Mouse (Mus musculus) cortical plate, adult 2 months (tissue): ENCODE data around the gene Ddx27.

Experiments used
- CTCF ChIP-seq: fragments of 200-500 bp; IDR thresholded peaks from 2 replicates; pipeline ENCODE4 v1.5.1; 2011; ENCODE audit warnings: mild to moderate bottlenecking, control low read depth, low read length; ENCODE audit not compliant: insufficient read depth; ENCODE audit errors: extremely low read depth
- POLR2A ChIP-seq: fragments of 200-500 bp; IDR thresholded peaks from 2 replicates; pipeline ENCODE4 v1.6.1; 2011; ENCODE audit warnings: mild to moderate bottlenecking, low read length, control low read depth; ENCODE audit not compliant: insufficient read depth; ENCODE audit errors: extremely low read depth

DNA sequence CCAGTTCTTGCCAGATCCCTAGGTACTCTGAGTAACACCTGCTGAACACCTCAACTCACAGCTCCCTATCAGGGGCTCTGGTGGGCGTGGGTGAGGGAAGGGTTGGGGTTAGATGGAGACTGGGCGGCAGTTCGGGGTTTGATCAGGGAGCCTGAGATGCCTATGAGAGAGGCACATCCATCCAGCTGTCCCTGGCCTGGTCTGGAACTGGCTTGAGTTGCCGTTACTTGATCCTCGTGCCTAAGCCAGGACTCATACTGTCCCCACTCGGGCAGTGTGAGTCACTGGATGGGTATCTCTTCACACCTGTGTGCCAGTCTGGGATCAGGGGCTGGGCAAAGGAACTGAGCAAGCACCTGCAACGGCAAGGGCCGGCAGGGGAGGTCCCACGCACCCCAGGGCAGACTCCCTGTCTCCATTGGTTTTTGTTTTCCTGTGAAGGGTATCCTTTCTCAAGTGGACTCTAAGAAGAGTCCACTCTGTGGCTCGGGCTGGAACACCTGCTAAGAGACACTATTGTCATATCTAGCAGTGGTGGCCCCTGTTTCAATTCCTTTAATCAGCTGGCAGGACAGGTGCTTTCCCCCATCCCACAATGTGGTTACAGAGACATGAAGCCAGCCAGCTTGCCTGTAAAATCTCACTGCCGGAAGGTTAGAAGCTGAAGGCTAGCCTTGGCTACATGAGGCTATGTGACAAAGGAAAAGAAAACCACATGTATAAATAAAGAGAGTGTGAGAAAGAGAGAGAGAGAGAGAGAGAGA lies 62.4 kb downstream of the Ddx27 start:
- TF ChIP-seq POLR2A (no peak), CTCF (no peak)
